Mouse (Mus musculus) small intestine, adult 2 months (tissue): ENCODE data around the gene Raf1.
A peak's percentile ranks its signal among the peaks of the same experiment; 100 is the strongest.

Experiments
- CTCF ChIP-seq: fragments of 200-500 bp; IDR thresholded peaks from 2 replicates; pipeline ENCODE4 v1.5.1; 2012; ENCODE audit warnings: low read depth, mild to moderate bottlenecking, control low read depth, inconsistent platforms, low read length, moderate library complexity, mixed read lengths; ENCODE audit not compliant: insufficient replicate concordance, insufficient read length; ENCODE audit errors: extremely low read depth
- POLR2A ChIP-seq: fragments of 200-500 bp; IDR thresholded peaks from 2 replicates; pipeline ENCODE4 v1.6.1; 2012; ENCODE audit warnings: low read depth, mild to moderate bottlenecking, control low read depth, inconsistent platforms, low read length, moderate library complexity

GRCm38 (mm10) chr6:115675508-115676336, 713 bp downstream of the Raf1 start:
- TF ChIP-seq CTCF (0 out of 2 replicates have a peak, but pooled peaks have one; percentile 3), POLR2A (peak; percentile 54; the same call in 1 of the 2 replicates)
